Mouse (Mus musculus) urinary bladder, postnatal 14 days (tissue): ENCODE data around the gene Cog1.

Experiments used
- DNase-seq: peaks from one replicate; pipeline ENCODE4 v3.0.0; 2021; ENCODE audit warnings: low spot score

The Cog1 gene

GRCm38 (mm10) chr11:113648690-113649352 lies at the start of gene Cog1:
TSS of gene Cog1 (plus strand) at chr11:113649169.
- DNase-seq = no peak

GRCm38 (mm10) chr11:113600526-113601245 lies 48.3 kb upstream of the Cog1 start:
- DNase-seq = no peak

GRCm38 (mm10) chr11:113601616-113602343 lies 47.2 kb upstream of the Cog1 start:
- DNase-seq = no peak

- DNase-seq = no peak
Observed at GRCm38 (mm10) chr11:113607556-113607955, 41.4 kb upstream of the Cog1 start.

GRCm38 (mm10) chr11:113609581-113609980 lies 39.4 kb upstream of the Cog1 start:
- no peak for DNase-seq

GRCm38 (mm10) chr11:113610266-113610665 lies 38.7 kb upstream of the Cog1 start:
- DNase-seq = no peak

- DNase-seq = no peak
Observed at GRCm38 (mm10) chr11:113611112-113611646, 37.8 kb upstream of the Cog1 start.

GRCm38 (mm10) chr11:113611664-113612611 lies 37.0 kb upstream of the Cog1 start:
- DNase-seq = peak; percentile 41

- DNase-seq = no peak
Observed at GRCm38 (mm10) chr11:113614476-113614875, 34.5 kb upstream of the Cog1 start.

GRCm38 (mm10) chr11:113617132-113617911 lies 31.6 kb upstream of the Cog1 start:
- peak; percentile 78 for DNase-seq

GRCm38 (mm10) chr11:113618303-113618671 lies 30.7 kb upstream of the Cog1 start:
- DNase-seq = no peak

GRCm38 (mm10) chr11:113618672-113619419 lies 30.1 kb upstream of the Cog1 start, which contains the start of gene Sstr2:
TSS of gene Sstr2 (plus strand) at chr11:113619342.
- DNase-seq = peak; percentile 58

- DNase-seq = no peak
Observed at GRCm38 (mm10) chr11:113619420-113620080, 29.4 kb upstream of the Cog1 start.

- no peak for DNase-seq
Observed at GRCm38 (mm10) chr11:113621001-113621400, 28.0 kb upstream of the Cog1 start.

GRCm38 (mm10) chr11:113622028-113622427 lies 26.9 kb upstream of the Cog1 start:
- DNase-seq = no peak

- no peak for DNase-seq
Observed at GRCm38 (mm10) chr11:113625437-113625836, 23.5 kb upstream of the Cog1 start.

- DNase-seq = no peak
Observed at GRCm38 (mm10) chr11:113627785-113628184, 21.2 kb upstream of the Cog1 start.

- no peak for DNase-seq
Observed at GRCm38 (mm10) chr11:113630642-113631041, 18.3 kb upstream of the Cog1 start.

- no peak for DNase-seq
Observed at GRCm38 (mm10) chr11:113631302-113631701, 17.7 kb upstream of the Cog1 start.
